Mouse (Mus musculus) testis, adult 2 months (tissue): ENCODE measurements around the gene Trappc10. TPM values are rescaled to one million over a fixed set of nuclear protein-coding genes. Genes with fewer than 3 reads are reported as not detected.

Experiments used
- H3K27ac ChIP-seq: fragments of 200-500 bp; 2 replicates; pipeline ENCODE4 v1.5.1; 2012; ENCODE audit warnings: low read depth, low read length; ENCODE audit not compliant: control insufficient read depth, insufficient read depth
- H3K27me3 ChIP-seq: fragments of 200-500 bp; 2 replicates; pipeline ENCODE4 v1.6.1; 2012; ENCODE audit warnings: mild to moderate bottlenecking, low read length, moderate library complexity; ENCODE audit not compliant: control insufficient read depth, insufficient read depth
- H3K36me3 ChIP-seq: fragments of 200-500 bp; 2 replicates; pipeline ENCODE4 v1.6.1; 2012; ENCODE audit warnings: mild to moderate bottlenecking, low read length; ENCODE audit not compliant: control insufficient read depth, insufficient read depth
- H3K4me1 ChIP-seq: fragments of 200-500 bp; 2 replicates; pipeline ENCODE4 v1.6.1; 2012; ENCODE audit warnings: low read length; ENCODE audit not compliant: control insufficient read depth, insufficient read depth
- H3K4me3 ChIP-seq: fragments of 200-500 bp; 2 replicates; pipeline ENCODE4 v1.5.1; 2012; ENCODE audit warnings: low read depth, mild to moderate bottlenecking, low read length, moderate library complexity, mixed read lengths; ENCODE audit not compliant: control insufficient read depth
- CTCF ChIP-seq: fragments of 200-500 bp; IDR thresholded peaks from 2 replicates; pipeline ENCODE4 v1.5.1; 2012; ENCODE audit warnings: low read depth, mild to moderate bottlenecking, inconsistent platforms, low read length, moderate library complexity; ENCODE audit not compliant: control insufficient read depth, insufficient read depth, insufficient replicate concordance
- POLR2A ChIP-seq: fragments of 200-500 bp; IDR thresholded peaks from 2 replicates; pipeline ENCODE4 v1.6.1; 2012; ENCODE audit warnings: low read depth, mild to moderate bottlenecking, inconsistent platforms, low read length, moderate library complexity; ENCODE audit not compliant: control insufficient read depth
- polyA plus RNA-seq: library from polyadenylated mRNA; depleted of rRNA; stranded (reverse); fragments of >200 nt; gene quantifications from 2 replicates; pipeline ENCODE4 v1.2.3, GENCODE M21; 2012

Trappc10 gene
- polyA plus RNA-seq, 1 experiment, result 20.3 TPM

DNA sequence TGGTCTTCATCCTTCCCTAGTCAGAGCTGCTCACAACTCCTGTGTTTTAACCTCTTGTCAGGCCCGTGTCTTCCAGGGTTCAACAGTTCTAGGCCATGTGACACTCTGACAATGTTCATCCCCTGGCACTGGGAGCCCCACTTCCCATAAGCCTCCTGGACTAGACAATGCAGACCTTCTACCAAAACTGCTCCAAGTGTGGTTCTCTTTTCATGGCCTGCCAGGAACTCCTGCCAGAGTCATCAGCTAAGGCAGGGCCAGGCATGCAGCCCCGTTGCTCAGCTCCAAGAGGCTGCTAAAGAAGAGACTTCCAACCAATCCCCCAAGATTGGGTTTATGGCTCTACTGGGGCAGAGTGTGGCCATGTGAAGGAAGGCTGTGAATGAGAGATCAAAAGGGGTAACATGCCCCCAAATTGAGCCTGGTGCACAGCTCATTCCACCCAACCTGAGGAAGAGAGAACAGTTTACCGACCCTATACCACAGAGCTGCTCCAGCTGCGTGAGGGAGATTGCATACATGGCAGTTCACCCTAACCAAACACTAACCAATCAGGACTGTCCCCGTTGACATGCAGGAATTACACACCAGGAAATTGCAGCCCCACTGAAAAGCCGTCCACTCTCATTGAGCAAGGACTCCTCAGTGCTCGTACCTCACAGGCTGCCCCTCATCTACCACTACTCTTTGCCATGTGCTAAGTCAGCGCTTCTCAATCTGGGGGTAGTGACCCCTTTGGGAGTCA is 7.4 kb downstream of the Trappc10 start:
- Histone ChIP-seq H3K27me3 (no peaks in the 10 kb centered on the region), H3K4me1 (peaks cover 2% of the 10 kb centered on the region; the same call in 1 of the 2 replicates), H3K27ac (no peak overlapping the region), H3K4me3 (no peak overlapping the region), H3K36me3 (no peaks in the 10 kb centered on the region)
- TF ChIP-seq POLR2A (no peak), CTCF (no peak)

GRCm38 (mm10) chr10:78233756-78234155 is 10.7 kb downstream of the Trappc10 start:
- TF ChIP-seq CTCF (no peak), POLR2A (no peak)
- Histone ChIP-seq H3K27ac (no peak overlapping the region), H3K4me3 (no peak overlapping the region), H3K36me3 (no peaks in the 10 kb centered on the region), H3K27me3 (no peaks in the 10 kb centered on the region), H3K4me1 (peaks cover 6% of the 10 kb centered on the region)

GRCm38 (mm10) chr10:78233161-78233560 is 11.3 kb downstream of the Trappc10 start:
- no peaks in the 10 kb centered on the region for H3K36me3 ChIP-seq
- no peaks in the 10 kb centered on the region for H3K27me3 ChIP-seq
- TF ChIP-seq POLR2A (no peak), CTCF (no peak)
- no peak overlapping the region for H3K27ac ChIP-seq
- H3K4me3 ChIP-seq, result no peak overlapping the region
- H3K4me1 ChIP-seq, result peaks cover 6% of the 10 kb centered on the region

DNA sequence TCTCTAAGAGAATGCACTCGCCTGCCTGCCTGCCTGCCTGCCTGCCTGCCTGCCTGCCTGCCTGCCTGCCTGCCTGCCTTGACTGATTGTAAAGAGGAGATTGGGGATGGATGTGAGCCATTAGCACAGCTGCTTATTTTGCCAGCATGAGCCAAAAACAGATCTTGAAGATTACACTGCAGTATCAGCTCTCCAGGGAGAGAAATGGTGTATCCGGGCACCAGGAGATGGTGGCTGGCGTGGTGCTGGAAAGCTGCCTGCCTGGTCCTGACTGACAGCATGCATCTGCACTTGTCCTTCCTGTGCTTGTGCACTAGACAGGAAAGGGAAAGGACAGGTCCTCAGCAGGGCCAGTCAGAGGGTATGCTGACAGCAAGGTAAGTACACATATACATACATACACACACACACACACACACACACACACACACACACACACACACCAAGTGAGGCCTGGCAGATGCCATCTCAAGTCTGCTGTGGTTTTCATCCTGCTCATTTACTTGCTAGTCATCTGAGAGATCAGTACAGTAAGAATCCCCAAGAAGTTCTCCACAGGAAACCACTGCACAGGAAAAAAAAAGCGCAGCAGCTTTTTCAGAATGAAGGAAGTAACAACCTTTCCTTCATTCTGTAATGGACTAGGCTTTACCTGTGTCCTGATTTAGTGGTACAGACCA is 12.0 kb downstream of the Trappc10 start:
- Histone ChIP-seq H3K36me3 (no peaks in the 10 kb centered on the region), H3K4me1 (peaks cover 6% of the 10 kb centered on the region), H3K4me3 (no peak overlapping the region), H3K27me3 (no peaks in the 10 kb centered on the region), H3K27ac (no peak overlapping the region)
- no peak for TF ChIP-seq CTCF
- TF ChIP-seq POLR2A, result no peak

DNA sequence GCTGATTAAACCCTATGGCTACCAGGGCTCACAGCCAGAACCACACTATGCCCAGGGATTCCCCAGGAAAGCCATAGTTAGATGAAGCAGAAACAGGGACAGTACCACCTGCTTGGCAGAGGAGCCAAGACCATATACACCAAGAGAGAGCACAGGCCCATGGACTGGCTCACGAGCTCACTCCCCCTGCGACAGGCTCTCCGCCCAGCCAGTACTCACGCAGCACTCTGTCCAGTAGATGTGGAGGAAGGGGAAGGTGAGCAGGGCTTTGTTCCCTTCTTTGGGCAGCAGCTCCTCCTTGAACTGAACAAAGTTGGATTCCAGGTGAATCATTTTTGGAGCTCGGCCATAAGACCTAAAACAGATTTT is 15.9 kb downstream of the Trappc10 start:
- Histone ChIP-seq H3K27ac (no peak overlapping the region), H3K36me3 (peaks cover 2% of the 10 kb centered on the region; the same call in 1 of the 2 replicates), H3K4me3 (no peak overlapping the region), H3K4me1 (peaks cover 4% of the 10 kb centered on the region), H3K27me3 (no peaks in the 10 kb centered on the region)
- TF ChIP-seq POLR2A, result no peak

DNA sequence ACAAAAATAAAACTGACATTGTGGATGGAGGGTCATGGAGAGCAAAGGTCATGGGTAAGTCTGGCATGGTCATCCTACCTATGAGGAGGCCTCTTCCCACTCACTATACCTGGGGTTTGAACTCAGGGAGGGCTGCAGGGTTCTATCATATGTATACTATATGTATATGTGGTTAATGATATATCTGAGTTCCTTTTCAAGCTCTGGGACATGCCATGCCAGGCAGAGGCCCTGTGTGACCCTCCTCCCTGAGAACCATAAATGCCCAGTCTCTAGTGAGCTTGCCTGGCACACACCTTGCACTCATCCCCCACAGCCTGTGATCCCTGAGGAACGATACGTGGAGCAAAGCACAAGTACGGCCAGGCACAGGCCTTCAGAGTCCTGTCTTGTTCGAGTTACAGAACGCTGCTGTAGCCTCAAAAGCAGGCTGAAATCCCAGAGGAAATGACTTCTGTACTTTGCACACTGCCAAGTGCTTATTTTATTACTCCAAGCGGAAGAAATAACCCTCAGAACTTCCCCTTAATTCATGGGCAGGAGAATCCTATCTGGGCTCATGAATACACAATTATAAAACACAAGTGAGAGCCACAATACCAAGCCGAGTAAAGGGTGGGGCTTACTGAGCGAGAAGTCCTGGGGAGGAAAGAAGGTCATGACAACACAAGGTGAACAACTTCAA is 16.4 kb downstream of the Trappc10 start:
- no peak for TF ChIP-seq POLR2A
- TF ChIP-seq CTCF, result no peak
- Histone ChIP-seq H3K36me3 (peaks cover 2% of the 10 kb centered on the region; the same call in 1 of the 2 replicates), H3K27ac (no peak overlapping the region), H3K4me1 (peaks cover 4% of the 10 kb centered on the region), H3K4me3 (no peak overlapping the region), H3K27me3 (no peaks in the 10 kb centered on the region)

DNA sequence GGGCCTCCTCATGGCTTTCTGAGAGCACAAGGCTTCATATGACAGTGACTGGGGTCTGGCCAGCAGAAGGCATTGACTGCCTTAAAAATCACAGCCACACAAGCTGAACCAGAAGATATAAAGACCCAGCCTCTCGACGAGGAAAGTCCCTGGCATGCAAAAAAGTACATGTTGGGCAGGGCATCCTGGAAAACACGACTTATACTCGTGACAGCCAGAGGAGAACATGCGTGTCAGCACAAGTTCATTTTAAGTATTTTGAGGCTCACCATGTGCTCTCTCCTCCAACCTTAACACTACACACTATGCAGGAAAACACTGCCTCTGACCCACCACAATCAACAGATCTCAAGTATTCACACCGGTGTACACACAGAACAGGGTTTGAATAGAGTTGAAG is 20.3 kb downstream of the Trappc10 start:
- Histone ChIP-seq H3K4me1 (no peaks in the 10 kb centered on the region), H3K27ac (no peak overlapping the region), H3K27me3 (no peaks in the 10 kb centered on the region), H3K36me3 (peaks cover 2% of the 10 kb centered on the region; the same call in 1 of the 2 replicates), H3K4me3 (no peak overlapping the region)
- TF ChIP-seq CTCF (no peak), POLR2A (no peak)
